Mouse (Mus musculus): ENCODE data around the gene Tmem151a. TPM values are rescaled to one million over a fixed set of nuclear protein-coding genes. Genes with fewer than 3 reads are reported as not detected.
A peak's percentile ranks its signal among the peaks of the same experiment; 100 is the strongest.

Gene Tmem151a
- total and polyA plus RNA-seq, 2 experiments, result under 0.01 to 0.24 TPM

GRCm38 (mm10) chr19:5050047-5050905, 35.1 kb downstream of the Tmem151a start, which contains the start of gene Rin1:
Gene Rin1, plus strand, starts transcription at chr19:5050481.
- H3K27ac ChIP-seq (replicated peaks; ENCODE audit: insufficient read depth, low read depth, low read length), result no peak within 1 kb of the TSS
- no peaks in the 10 kb centered on the region for H3K27me3 ChIP-seq (ENCODE audit: control insufficient read depth, insufficient read depth, low read length)
- H3K36me3 ChIP-seq (ENCODE audit: control insufficient read depth, insufficient read depth, low read length), result peaks cover 2% of the 10 kb centered on the region; the same call in 1 of the 2 replicates
- 0 out of 2 replicates have a peak within 1 kb of the TSS, but pooled peaks have one; percentile 10 for H3K9ac ChIP-seq (ENCODE audit: low read depth, low read length)
- 32% methylated on average over 14 of the region's 14 CpGs for WGBS
- no peaks in the 10 kb centered on the region for H3K79me2 ChIP-seq (ENCODE audit: control insufficient read depth, insufficient read depth, low read length)
- peak; percentile 16 for DNase-seq (ENCODE audit: extremely low read depth, low read depth, low spot score)
- peak; percentile 17; the same call in 1 of the 2 replicates for TF ChIP-seq CTCF (IDR thresholded peaks at IDR 0.05; ENCODE audit: low read depth, low read length)
- no peak for TF ChIP-seq POLR2A (IDR thresholded peaks at IDR 0.05; ENCODE audit: extremely low read depth, insufficient read depth, low read length)
- H3K4me1 ChIP-seq (ENCODE audit: control insufficient read depth, insufficient read depth, low read length), result no peaks in the 10 kb centered on the region
- H3K4me3 ChIP-seq (ENCODE audit: insufficient read depth, low read depth, low read length), result peak within 1 kb of the TSS; percentile 33; the same call in 1 of the 2 replicates

GRCm38 (mm10) chr19:5049325-5049724, 36.0 kb downstream of the Tmem151a start:
- no peak overlapping the region for H3K27ac ChIP-seq (replicated peaks; ENCODE audit: insufficient read depth, low read depth, low read length)
- whole genome bisulfite sequencing, result 92% methylated on average over 6 of the region's 6 CpGs
- no peaks in the 10 kb centered on the region for H3K79me2 ChIP-seq (ENCODE audit: control insufficient read depth, insufficient read depth, low read length)
- no peak for TF ChIP-seq POLR2A (IDR thresholded peaks at IDR 0.05; ENCODE audit: extremely low read depth, insufficient read depth, low read length)
- no peak for TF ChIP-seq CTCF (IDR thresholded peaks at IDR 0.05; ENCODE audit: low read depth, low read length)
- H3K27me3 ChIP-seq (ENCODE audit: control insufficient read depth, insufficient read depth, low read length), result no peaks in the 10 kb centered on the region
- H3K4me1 ChIP-seq (ENCODE audit: control insufficient read depth, insufficient read depth, low read length), result no peaks in the 10 kb centered on the region
- no peak overlapping the region for H3K4me3 ChIP-seq (ENCODE audit: insufficient read depth, low read depth, low read length)
- H3K9ac ChIP-seq (ENCODE audit: low read depth, low read length), result no peak overlapping the region
- peaks cover 2% of the 10 kb centered on the region; the same call in 1 of the 2 replicates for H3K36me3 ChIP-seq (ENCODE audit: control insufficient read depth, insufficient read depth, low read length)
- DNase-seq (ENCODE audit: extremely low read depth, low read depth, low spot score), result no peak

- DNase-seq (ENCODE audit: extremely low read depth, low read depth, low spot score), result no peak
- H3K4me1 ChIP-seq (ENCODE audit: control insufficient read depth, insufficient read depth, low read length), result no peaks in the 10 kb centered on the region
- WGBS, result 86% methylated on average over 14 of the region's 14 CpGs
- peaks cover 2% of the 10 kb centered on the region; the same call in 1 of the 2 replicates for H3K36me3 ChIP-seq (ENCODE audit: control insufficient read depth, insufficient read depth, low read length)
- no peak overlapping the region for H3K27ac ChIP-seq (replicated peaks; ENCODE audit: insufficient read depth, low read depth, low read length)
- no peak for TF ChIP-seq POLR2A (IDR thresholded peaks at IDR 0.05; ENCODE audit: extremely low read depth, insufficient read depth, low read length)
- TF ChIP-seq CTCF (IDR thresholded peaks at IDR 0.05; ENCODE audit: low read depth, low read length), result no peak
- H3K9ac ChIP-seq (ENCODE audit: low read depth, low read length), result no peak overlapping the region
- no peaks in the 10 kb centered on the region for H3K27me3 ChIP-seq (ENCODE audit: control insufficient read depth, insufficient read depth, low read length)
- no peak overlapping the region for H3K4me3 ChIP-seq (ENCODE audit: insufficient read depth, low read depth, low read length)
- no peaks in the 10 kb centered on the region for H3K79me2 ChIP-seq (ENCODE audit: control insufficient read depth, insufficient read depth, low read length)
Measured at GRCm38 (mm10) chr19:5048138-5049056, 36.9 kb downstream of the Tmem151a start.

- H3K9ac ChIP-seq (ENCODE audit: low read depth, low read length), result no peak overlapping the region
- H3K27me3 ChIP-seq (ENCODE audit: control insufficient read depth, insufficient read depth, low read length), result no peaks in the 10 kb centered on the region
- peaks cover 4% of the 10 kb centered on the region; the same call in 1 of the 2 replicates for H3K4me1 ChIP-seq (ENCODE audit: control insufficient read depth, insufficient read depth, low read length)
- no peak overlapping the region for H3K27ac ChIP-seq (replicated peaks; ENCODE audit: insufficient read depth, low read depth, low read length)
- H3K4me3 ChIP-seq (ENCODE audit: insufficient read depth, low read depth, low read length), result no peak overlapping the region
- DNase-seq (ENCODE audit: extremely low read depth, low read depth, low spot score), result no peak
- no peak for TF ChIP-seq POLR2A (IDR thresholded peaks at IDR 0.05; ENCODE audit: extremely low read depth, insufficient read depth, low read length)
- no peak for TF ChIP-seq CTCF (IDR thresholded peaks at IDR 0.05; ENCODE audit: low read depth, low read length)
- H3K79me2 ChIP-seq (ENCODE audit: control insufficient read depth, insufficient read depth, low read length), result no peaks in the 10 kb centered on the region
- H3K36me3 ChIP-seq (ENCODE audit: control insufficient read depth, insufficient read depth, low read length), result peaks cover 2% of the 10 kb centered on the region; the same call in 1 of the 2 replicates
- WGBS, result 67% methylated on average over 4 of the region's 4 CpGs
Measured at GRCm38 (mm10) chr19:5045531-5045930, 39.8 kb downstream of the Tmem151a start.

GRCm38 (mm10) chr19:5041588-5041987, 43.7 kb downstream of the Tmem151a start:
- Histone ChIP-seq H3K9ac (ENCODE audit: low read depth, low read length) (peak overlapping the region; percentile 93), H3K36me3 (ENCODE audit: control insufficient read depth, insufficient read depth, low read length) (no peaks in the 10 kb centered on the region; the same call in 1 of the 2 replicates), H3K79me2 (ENCODE audit: control insufficient read depth, insufficient read depth, low read length) (peaks cover 9% of the 10 kb centered on the region; the same call in 1 of the 2 replicates), H3K4me3 (ENCODE audit: insufficient read depth, low read depth, low read length) (peak overlapping the region; percentile 89), H3K27ac (replicated peaks; ENCODE audit: insufficient read depth, low read depth, low read length) (peak overlapping the region; percentile 32), H3K27me3 (ENCODE audit: control insufficient read depth, insufficient read depth, low read length) (no peaks in the 10 kb centered on the region), H3K4me1 (ENCODE audit: control insufficient read depth, insufficient read depth, low read length) (peaks cover 13% of the 10 kb centered on the region)
- TF ChIP-seq CTCF (IDR thresholded peaks at IDR 0.05; ENCODE audit: low read depth, low read length) (no peak), POLR2A (IDR thresholded peaks at IDR 0.05; ENCODE audit: extremely low read depth, insufficient read depth, low read length) (no peak)
- WGBS, result 2% methylated on average over 16 of the region's 16 CpGs
- no peak for DNase-seq (ENCODE audit: extremely low read depth, low read depth, low spot score)
